19 mouse cellular contexts compared by ENCODE assay signal in genomic region chr2:65266576-65267299, GRCm38 (mm10). TPM values are rescaled to one million over a fixed set of nuclear protein-coding genes. Genes with fewer than 3 reads are reported as not detected.
DNase-seq lines count a peak whose midpoint lies in the region; ATAC-seq and TF ChIP-seq lines count a peak whose summit lies in the region.
"Had no signal": no experiment of that assay in that cellular context is flagged by ENCODE, and none has a peak within 500 bp of the region (broad histone marks: within the 10 kb centered on the region; RNA-seq: fewer than 3 reads in every experiment).

No protein-coding gene starts in this region.

- no peak overlapping the region for H3K4me3 ChIP-seq in lung, postnatal 0 days (ENCODE audit: low read depth, low read length)
- H3K4me3 ChIP-seq: embryonic facial prominence, embryonic 10.5 days; forebrain, embryonic 15.5 days; heart, embryonic 13.5 days; hindbrain, embryonic 15.5 days had no signal

- peak; percentile 25 for DNase-seq in adrenal gland, postnatal 10 days
- DNase-seq in adrenal gland, adult 8-10 months: no peak
- peak; percentile 18 for DNase-seq in layer of hippocampus, adult 9-11 months
- no peak for DNase-seq in layer of hippocampus, postnatal 36 days
- no peak for DNase-seq in lung, postnatal 0 days (ENCODE audit: low spot score)
- no peak for DNase-seq in lung, postnatal 25 days (ENCODE audit: low spot score)
- no peak for DNase-seq in cerebellum, adult 8-10 months
- DNase-seq: cerebellum, adult 18-20 months; cerebellum, postnatal 10 days; gastrocnemius, postnatal 36 days; heart, adult 11 months; heart, postnatal 36 days had no signal

- WGBS in lung, postnatal 0 days: 60% methylated on average over 5 of the region's 5 CpGs

- no peaks in the 10 kb centered on the region for H3K36me3 ChIP-seq in lung, postnatal 0 days (ENCODE audit: insufficient read depth, low read length)
- H3K36me3 ChIP-seq: embryonic facial prominence, embryonic 10.5 days; forebrain, embryonic 15.5 days; heart, embryonic 13.5 days; hindbrain, embryonic 15.5 days had no signal

- TF ChIP-seq CTCF in lung, postnatal 0 days (IDR thresholded peaks at IDR 0.05): no peak

- TF ChIP-seq EP300 in lung, postnatal 0 days (IDR thresholded peaks at IDR 0.05): no peak

- no peaks in the 10 kb centered on the region for H3K27me3 ChIP-seq in lung, postnatal 0 days (replicated peaks; ENCODE audit: insufficient read depth, low read length)
- H3K27me3 ChIP-seq: CH12.LX; forebrain, embryonic 15.5 days; heart, embryonic 13.5 days; hindbrain, embryonic 15.5 days; Patski had no signal

- H3K4me1 ChIP-seq in lung, postnatal 0 days (ENCODE audit: insufficient read depth, low read depth, low read length): no peaks in the 10 kb centered on the region
- H3K4me1 ChIP-seq: forebrain, embryonic 15.5 days; heart, embryonic 13.5 days; hindbrain, embryonic 15.5 days had no signal

- no peak overlapping the region for H3K4me2 ChIP-seq in lung, postnatal 0 days (replicated peaks; ENCODE audit: low read depth, low read length)
- H3K4me2 ChIP-seq: forebrain, embryonic 15.5 days; heart, embryonic 13.5 days; hindbrain, embryonic 15.5 days had no signal

- H3K9ac ChIP-seq in lung, postnatal 0 days (replicated peaks; ENCODE audit: low read depth): no peak overlapping the region
- H3K9ac ChIP-seq: forebrain, embryonic 15.5 days; heart, embryonic 13.5 days; hindbrain, embryonic 15.5 days had no signal

- ATAC-seq in lung, postnatal 0 days: peak; percentile 30; the same call in 1 of the 2 replicates
- ATAC-seq: activated CD4-positive, CD25-positive, alpha-beta regulatory T cell, adult 4 months; forebrain, embryonic 15.5 days; Patski had no signal

- no peaks in the 10 kb centered on the region for H3K9me3 ChIP-seq in lung, postnatal 0 days (ENCODE audit: low read length)
- H3K9me3 ChIP-seq: embryonic facial prominence, embryonic 10.5 days; forebrain, embryonic 15.5 days; heart, embryonic 13.5 days; hindbrain, embryonic 15.5 days had no signal

- H3K27ac ChIP-seq in lung, postnatal 0 days (ENCODE audit: low read length): no peak overlapping the region
- H3K27ac ChIP-seq: embryonic facial prominence, embryonic 10.5 days; forebrain, embryonic 15.5 days; heart, embryonic 13.5 days; hindbrain, embryonic 15.5 days had no signal

RNA-seq across cellular contexts. Expression of gene Cobll1, which starts 27.5 kb away (rescaled TPM):
- total RNA-seq in adrenal gland, postnatal 10 days (2021): 100 to 1,000 TPM; 106 to 124 TPM
- total RNA-seq in adrenal gland, adult 8-10 months (2022): 100 to 1,000 TPM; 247 to 481 (median 339) TPM
- 1 to 10 TPM; 6.1 to 8.9 TPM for total RNA-seq in layer of hippocampus, postnatal 36 days (2021)
- 8.8 and 9.4 TPM in 2 replicates for polyA plus RNA-seq in lung, postnatal 0 days (2015; fragmentation: Nextera tagmentation; extraction: Ambion mirVana)

Comparison
In these comparisons a context has a peak if more than half of its experiments do, and no peak if none do; other contexts are left out.
1. DNase-seq: peak in adrenal gland, postnatal 10 days (single experiment) and layer of hippocampus, adult 9-11 months (single experiment); none in adrenal gland, adult 8-10 months (single experiment), layer of hippocampus, postnatal 36 days (0 of 2), lung, postnatal 0 days (single experiment), lung, postnatal 25 days (single experiment) and cerebellum, adult 8-10 months (single experiment).
2. RNA of gene Cobll1, which starts 27.5 kb away (total RNA-seq): 247 to 481 TPM in adrenal gland, adult 8-10 months and 106 to 124 TPM in adrenal gland, postnatal 10 days; 6.1 to 8.9 TPM in layer of hippocampus, postnatal 36 days; every median in the first group is over 10 times any median in the second.